Mouse (Mus musculus): ENCODE data around the gene Pikfyve. TPM values are rescaled to one million over a fixed set of nuclear protein-coding genes. Genes with fewer than 3 reads are reported as not detected.
"Not testable (repeated sequence)": the region's sequence is repeated elsewhere in the genome, so short reads cannot be mapped to it uniquely, and the experiment has no call there.

Pikfyve gene
- total RNA-seq, 2 experiments from 2014 or later, result 45.2 to 47.3 TPM

- intact Hi-C loops (cut with DNase I), result no loop called here
Observed at GRCm38 (mm10) chr1:65181459-65181858, 5.0 kb upstream of the Pikfyve start.

GRCm38 (mm10) chr1:65183994-65184393, 2.5 kb upstream of the Pikfyve start:
- intact Hi-C loops (cut with DNase I), result no loop called here
- no peak for DNase-seq (ENCODE audit: low spot score in 2 of 2)

More at GRCm38 (mm10) chr1:65181459-65181858, 5.0 kb upstream of the Pikfyve start:
- DNase-seq (ENCODE audit: low spot score in 2 of 2), result no peak

GRCm38 (mm10) chr1:65185011-65185410, 1.5 kb upstream of the Pikfyve start:
- DNase-seq (ENCODE audit: low spot score in 2 of 2), result no peak
- intact Hi-C loops (cut with DNase I), result no loop called here

- DNase-seq (ENCODE audit: low spot score in 2 of 2), result no peak
- intact Hi-C loops (cut with DNase I), result no loop called here
Observed at GRCm38 (mm10) chr1:65185524-65186205, 818 bp upstream of the Pikfyve start.

DNA sequence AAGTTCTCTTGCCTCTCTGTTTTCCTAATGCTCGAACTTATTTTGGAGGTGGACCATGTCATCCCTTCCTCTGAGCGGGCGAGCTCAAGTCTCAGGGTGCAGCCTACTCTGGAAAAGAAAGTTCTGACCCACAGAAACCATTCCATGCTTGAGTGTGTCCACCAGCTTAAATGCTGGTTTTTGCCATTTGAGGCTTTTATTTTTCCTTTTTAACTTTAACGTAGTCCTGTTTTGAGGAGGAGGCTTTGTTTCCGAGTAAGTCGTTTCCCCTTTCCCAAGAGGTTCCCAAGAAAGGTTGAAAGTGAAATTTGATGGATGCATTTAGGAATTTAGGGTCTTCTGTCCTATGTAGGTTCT, 569 bp downstream of the Pikfyve start:
- peak in 1 of 2 experiments; percentile 8 for DNase-seq (ENCODE audit: low spot score in 2 of 2)
- intact Hi-C loops (cut with DNase I), result no loop called here

DNA sequence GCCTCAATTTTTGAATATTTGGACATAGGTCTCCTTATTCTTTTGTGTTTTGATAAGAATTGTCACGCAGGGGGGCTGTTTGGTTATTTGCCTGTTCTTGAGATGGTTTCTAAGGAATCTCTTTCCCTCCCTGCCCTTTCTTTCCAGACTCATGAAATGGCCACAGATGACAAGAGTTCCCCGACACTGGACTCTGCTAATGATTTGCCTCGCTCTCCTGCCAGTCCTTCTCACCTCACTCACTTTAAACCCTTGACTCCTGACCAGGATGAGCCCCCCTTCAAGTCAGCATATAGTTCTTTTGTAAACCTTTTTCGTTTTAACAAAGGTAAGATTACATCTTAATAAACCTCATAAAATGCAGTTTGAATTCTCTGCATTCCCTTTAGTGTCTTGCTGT, 3.7 kb downstream of the Pikfyve start:
- no peak for DNase-seq (ENCODE audit: low spot score in 2 of 2)
- intact Hi-C loops (cut with DNase I), result no loop called here

- intact Hi-C loops (cut with DNase I), result no loop called here
- DNase-seq (ENCODE audit: low spot score in 2 of 2), result peak in 1 of 2 experiments; percentile 39
Observed at GRCm38 (mm10) chr1:65193226-65193625, 6.7 kb downstream of the Pikfyve start.

DNA sequence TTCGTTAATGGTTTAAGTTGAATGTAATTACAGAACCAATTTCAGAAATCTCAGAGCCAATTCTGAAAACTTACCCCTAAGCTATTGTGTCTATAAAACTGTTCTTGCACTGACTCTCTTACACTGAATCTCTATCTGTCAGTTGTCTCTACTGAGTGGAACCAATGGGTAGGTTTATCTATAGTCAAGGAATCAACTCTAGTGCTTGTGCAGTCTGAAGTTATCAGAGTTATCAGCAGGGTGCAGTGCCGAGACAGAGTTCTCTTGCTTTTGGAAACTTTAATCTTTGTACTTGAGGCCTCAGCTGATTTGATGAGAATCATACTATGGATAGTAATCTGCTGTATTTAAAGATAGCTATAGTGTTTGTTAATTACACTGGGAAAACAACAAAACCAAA, 11.9 kb downstream of the Pikfyve start:
- intact Hi-C loops (cut with DNase I), result no loop called here
- no peak for DNase-seq (ENCODE audit: low spot score in 2 of 2)

DNA sequence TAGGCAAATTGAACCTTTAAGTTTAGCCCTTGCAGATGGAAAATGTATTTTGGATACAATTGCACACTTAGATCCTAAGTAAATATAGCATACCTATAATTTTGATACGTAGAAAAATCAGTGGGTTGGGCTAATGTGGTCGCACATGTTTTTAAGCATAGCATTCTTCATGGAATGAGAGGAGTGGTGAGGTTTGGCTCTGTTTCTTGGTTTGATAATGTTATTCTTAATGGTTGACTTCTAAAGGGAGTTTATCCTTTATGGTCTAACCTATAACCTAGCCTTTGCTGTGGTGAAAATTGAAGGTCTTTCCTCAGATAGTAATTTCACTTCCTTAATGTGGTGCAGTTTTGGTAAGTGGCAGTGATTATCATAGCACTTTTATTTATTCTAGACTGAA, 12.4 kb downstream of the Pikfyve start:
- DNase-seq (ENCODE audit: low spot score in 2 of 2), result no peak
- intact Hi-C loops (cut with DNase I), result no loop called here

- intact Hi-C loops (cut with DNase I), result no loop called here
- DNase-seq (ENCODE audit: low spot score in 2 of 2), result no peak
Observed at GRCm38 (mm10) chr1:65204299-65204698, 17.8 kb downstream of the Pikfyve start.

GRCm38 (mm10) chr1:65213214-65213613, 26.7 kb downstream of the Pikfyve start:
- intact Hi-C loops (cut with DNase I), result no loop called here
- DNase-seq (ENCODE audit: low spot score in 2 of 2), result no peak

- intact Hi-C loops (cut with DNase I), result no loop called here
- DNase-seq (ENCODE audit: low spot score in 2 of 2), result no peak
Observed at GRCm38 (mm10) chr1:65217567-65217966, 31.1 kb downstream of the Pikfyve start.

GRCm38 (mm10) chr1:65217972-65218371, 31.5 kb downstream of the Pikfyve start:
- no peak for DNase-seq (ENCODE audit: low spot score in 2 of 2)
- intact Hi-C loops (cut with DNase I), result no loop called here

DNA sequence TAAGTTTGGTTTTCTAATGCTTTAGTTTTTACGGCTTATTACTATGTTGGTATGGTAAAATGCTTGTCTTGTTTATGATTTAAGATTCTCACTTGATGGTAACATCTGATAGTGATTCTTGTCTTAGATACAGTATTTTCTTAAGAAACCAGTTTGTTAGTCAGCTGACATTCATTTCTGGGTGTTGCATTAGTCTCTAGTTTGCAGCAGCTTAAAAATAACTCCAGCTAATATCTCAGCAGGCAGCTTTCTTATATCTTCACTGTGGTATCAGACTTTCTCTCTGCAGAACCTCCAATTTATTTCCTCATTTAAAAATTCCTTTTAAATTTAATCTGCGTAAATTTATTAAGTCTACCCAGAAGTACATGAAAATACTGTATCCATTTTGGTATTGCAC, 37.2 kb downstream of the Pikfyve start:
- intact Hi-C loops (cut with DNase I), result no loop called here

GRCm38 (mm10) chr1:65227681-65228080, 41.2 kb downstream of the Pikfyve start:
- DNase-seq (ENCODE audit: low spot score in 2 of 2), result no peak

More for the DNA sequence above, 37.2 kb downstream of the Pikfyve start:
- no peak for DNase-seq (ENCODE audit: low spot score in 2 of 2)

DNA sequence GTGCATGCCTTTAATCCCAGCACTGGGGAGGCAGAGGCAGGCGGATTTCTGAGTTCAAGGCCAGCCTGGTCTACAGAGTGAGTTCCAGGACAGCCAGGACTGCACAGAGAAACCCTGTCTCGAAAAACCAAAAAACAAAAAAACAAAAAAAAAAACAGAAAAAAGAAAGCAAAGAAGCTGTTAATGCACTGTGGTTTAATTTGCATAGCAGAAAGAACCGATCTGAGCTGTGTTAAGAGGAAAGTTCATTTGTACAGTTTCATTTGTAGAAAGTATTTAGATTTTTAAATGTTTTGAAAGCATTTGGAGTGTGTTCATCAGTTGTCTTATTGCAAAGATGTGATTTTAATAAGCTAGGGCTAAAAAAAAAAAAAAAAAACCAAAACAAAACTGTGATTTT, 43.3 kb downstream of the Pikfyve start:
- DNase-seq (ENCODE audit: low spot score in 2 of 2); intact Hi-C loops (cut with DNase I): not testable (repeated sequence)

More at GRCm38 (mm10) chr1:65227681-65228080, 41.2 kb downstream of the Pikfyve start:
- intact Hi-C loops (cut with DNase I), result no loop called here

DNA sequence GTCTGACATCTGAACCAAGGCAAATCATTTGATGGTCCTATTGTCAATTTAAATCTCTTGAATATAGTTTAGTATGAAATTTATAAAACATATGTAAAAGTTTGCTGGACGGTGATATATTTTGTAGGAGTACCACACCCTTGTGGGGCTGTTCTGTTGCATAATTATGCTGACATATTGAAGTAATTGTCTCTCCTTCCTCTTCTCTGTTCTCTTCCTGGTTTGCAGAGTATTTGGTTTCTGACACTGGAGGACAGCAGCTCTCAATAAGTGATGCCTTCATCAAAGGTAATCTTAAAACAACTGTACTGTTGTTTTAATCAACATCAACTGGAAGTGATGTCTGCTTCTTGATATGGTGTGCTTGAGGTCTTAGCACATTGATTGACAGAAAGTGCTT, 44.1 kb downstream of the Pikfyve start:
- no peak for DNase-seq (ENCODE audit: low spot score in 2 of 2)
- intact Hi-C loops (cut with DNase I), result no loop called here

- no peak for DNase-seq (ENCODE audit: low spot score in 2 of 2)
- intact Hi-C loops (cut with DNase I), result no loop called here
Observed at GRCm38 (mm10) chr1:65237712-65238111, 51.2 kb downstream of the Pikfyve start.

DNA sequence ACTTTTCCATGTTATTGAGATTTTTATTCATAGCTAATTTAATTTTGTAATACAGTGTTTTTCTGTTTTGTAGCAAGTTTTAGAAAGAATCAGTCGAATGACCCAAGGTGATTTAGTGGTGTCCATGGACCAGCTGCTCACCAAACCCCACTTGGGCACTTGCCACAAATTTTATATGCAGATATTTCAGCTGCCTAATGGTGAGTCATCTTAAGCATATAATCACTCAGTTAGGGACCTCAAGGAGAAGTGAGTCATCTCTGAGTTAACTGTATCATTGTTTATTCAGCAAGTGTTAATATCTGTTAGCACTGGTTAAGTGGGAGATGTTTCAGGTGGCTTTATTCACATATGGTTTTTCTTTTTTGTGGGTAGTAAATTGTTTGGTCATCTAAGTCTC, 59.2 kb downstream of the Pikfyve start:
- intact Hi-C loops (cut with DNase I), result no loop called here

GRCm38 (mm10) chr1:65280461-65280860, 94.0 kb downstream of the Pikfyve start:
- peak; percentile 5 to 14 for DNase-seq (ENCODE audit: low spot score in 2 of 2)
- intact Hi-C loops (cut with DNase I), result no loop called here

More for the DNA sequence above, 59.2 kb downstream of the Pikfyve start:
- no peak for DNase-seq (ENCODE audit: low spot score in 2 of 2)

- intact Hi-C loops (cut with DNase I), result loop anchor here (2.0 kb wide), 1 partner anchor 817 kb away; no protein-coding TSS in a partner anchor
- no peak for DNase-seq (ENCODE audit: low spot score in 2 of 2)
Observed at GRCm38 (mm10) chr1:65281756-65282155, 95.3 kb downstream of the Pikfyve start, which contains the start of gene Pth2r. Gene Pth2r (plus strand): TSS chr1:65282056.

GRCm38 (mm10) chr1:65282766-65283165, 96.3 kb downstream of the Pikfyve start:
- peak; percentile 66 to 84 for DNase-seq (ENCODE audit: low spot score in 2 of 2)
- intact Hi-C loops (cut with DNase I), result loop anchor here (2.0 kb wide), 1 partner anchor 816 kb away; no protein-coding TSS in a partner anchor
